Mouse (Mus musculus) limb, embryonic 15.5 days (tissue): ENCODE results near the gene Smchd1. TPM values are rescaled to one million over a fixed set of nuclear protein-coding genes. Genes with fewer than 3 reads are reported as not detected.
A peak's percentile ranks its signal among the peaks of the same experiment; 100 is the strongest.
"Not testable (repeated sequence)": the region's sequence is repeated elsewhere in the genome, so short reads cannot be mapped to it uniquely, and the experiment has no call there.

Experiments used
- ATAC-seq: fragments of 200-750 bp; cut with Nextera tagmentation; 2 replicates; pipeline ENCODE4 v1.8.0; 2017; ENCODE audit warnings: low read depth, moderate TSS enrichment; ENCODE audit not compliant: insufficient number of reproducible peaks, low FRiP score, low TSS enrichment
- H3K27ac ChIP-seq: fragments of 300-500 bp; sonication (generic); 2 replicates; pipeline ENCODE4 v1.5.1; 2015; ENCODE audit warnings: moderate library complexity, mild to moderate bottlenecking, inconsistent platforms
- H3K27me3 ChIP-seq: fragments of 300-500 bp; sonication (generic); 2 replicates; pipeline ENCODE4 v1.6.1; 2015; ENCODE audit warnings: inconsistent platforms
- H3K36me3 ChIP-seq: fragments of 300-500 bp; sonication (generic); 2 replicates; pipeline ENCODE4 v1.6.1; 2015; ENCODE audit warnings: inconsistent platforms
- H3K4me1 ChIP-seq: fragments of 300-500 bp; sonication (generic); 2 replicates; pipeline ENCODE4 v1.6.1; 2015; ENCODE audit warnings: inconsistent platforms
- H3K4me2 ChIP-seq: fragments of 300-500 bp; sonication (generic); 2 replicates; pipeline ENCODE4 v1.6.1; 2015; ENCODE audit warnings: mild to moderate bottlenecking, inconsistent platforms
- H3K4me3 ChIP-seq: fragments of 300-500 bp; sonication (generic); 2 replicates; pipeline ENCODE4 v1.5.1; 2015; ENCODE audit warnings: mild to moderate bottlenecking, inconsistent platforms
- H3K9ac ChIP-seq: fragments of 300-500 bp; sonication (generic); 2 replicates; pipeline ENCODE4 v1.6.1; 2015; ENCODE audit warnings: inconsistent platforms
- H3K9me3 ChIP-seq: fragments of 300-500 bp; sonication (generic); 2 replicates; pipeline ENCODE4 v1.6.1; 2016; ENCODE audit warnings: inconsistent platforms
- WGBS: fragments of 180-500 bp; shearing (Covaris S2); methylation state at CpG from one replicate; pipeline ENCODE4 v1.1.7; 2015; 5-methylcytosine and 5-hydroxymethylcytosine counted together
- polyA plus RNA-seq: library from polyadenylated mRNA; unstranded; fragments of >200 nt; fragmentation: Nextera tagmentation; extraction: Ambion mirVana; gene quantifications from 2 replicates; pipeline ENCODE4 v1.2.1, GENCODE M21; 2015

Smchd1 gene
- polyA plus RNA-seq, 1 experiment from 2014 or later, result 53.3 TPM

- no peaks in the 10 kb centered on the region for H3K9me3 ChIP-seq
- no peak for ATAC-seq
- WGBS, result 37% methylated on average over 8 of the region's 8 CpGs
- no peak overlapping the region for H3K9ac ChIP-seq
- no peaks in the 10 kb centered on the region for H3K27me3 ChIP-seq
- H3K4me2 ChIP-seq, result no peak overlapping the region
- H3K36me3 ChIP-seq, result no peaks in the 10 kb centered on the region
- no peaks in the 10 kb centered on the region for H3K4me1 ChIP-seq
- H3K27ac ChIP-seq, result no peak overlapping the region
- no peak overlapping the region for H3K4me3 ChIP-seq
Measured at GRCm38 (mm10) chr17:71336421-71336820, 138.7 kb downstream of the Smchd1 start.

- Histone ChIP-seq H3K4me1 (no peaks in the 10 kb centered on the region), H3K27ac (no peak overlapping the region), H3K9me3 (no peaks in the 10 kb centered on the region), H3K4me3 (no peak overlapping the region), H3K9ac (no peak overlapping the region), H3K36me3 (no peaks in the 10 kb centered on the region), H3K27me3 (no peaks in the 10 kb centered on the region), H3K4me2 (no peak overlapping the region)
- no peak for ATAC-seq
- WGBS, result 54% methylated on average over 15 of the region's 15 CpGs
Measured at GRCm38 (mm10) chr17:71332298-71332697, 142.8 kb downstream of the Smchd1 start.

GRCm38 (mm10) chr17:71320731-71321130 is 154.4 kb downstream of the Smchd1 start:
- not testable (repeated sequence) for H3K4me1 ChIP-seq, H3K36me3 ChIP-seq, H3K27ac ChIP-seq, H3K4me3 ChIP-seq, ATAC-seq, H3K9ac ChIP-seq, H3K27me3 ChIP-seq, H3K9me3 ChIP-seq, H3K4me2 ChIP-seq
- 87% methylated on average over 8 of the region's 8 CpGs for WGBS

GRCm38 (mm10) chr17:71319361-71319760 is 155.8 kb downstream of the Smchd1 start:
- no peak overlapping the region for H3K9ac ChIP-seq
- H3K36me3 ChIP-seq, result no peaks in the 10 kb centered on the region
- 86% methylated on average over 3 of the region's 3 CpGs for WGBS
- H3K9me3 ChIP-seq, result no peaks in the 10 kb centered on the region
- H3K27ac ChIP-seq, result no peak overlapping the region
- no peaks in the 10 kb centered on the region for H3K27me3 ChIP-seq
- no peaks in the 10 kb centered on the region for H3K4me1 ChIP-seq
- no peak overlapping the region for H3K4me3 ChIP-seq
- no peak overlapping the region for H3K4me2 ChIP-seq
- no peak for ATAC-seq

GRCm38 (mm10) chr17:71317571-71317970 is 157.6 kb downstream of the Smchd1 start:
- Histone ChIP-seq H3K27me3 (no peaks in the 10 kb centered on the region), H3K4me2 (no peak overlapping the region), H3K27ac (no peak overlapping the region), H3K9me3 (no peaks in the 10 kb centered on the region), H3K9ac (no peak overlapping the region), H3K4me3 (no peak overlapping the region), H3K4me1 (no peaks in the 10 kb centered on the region), H3K36me3 (no peaks in the 10 kb centered on the region)
- no peak for ATAC-seq
- 73% methylated on average over 4 of the region's 4 CpGs for WGBS

- no peak overlapping the region for H3K9ac ChIP-seq
- no peaks in the 10 kb centered on the region for H3K9me3 ChIP-seq
- peaks cover 14% of the 10 kb centered on the region for H3K27me3 ChIP-seq
- H3K4me2 ChIP-seq, result no peak overlapping the region
- no peaks in the 10 kb centered on the region for H3K36me3 ChIP-seq
- 71% methylated on average over 4 of the region's 4 CpGs for WGBS
- no peak for ATAC-seq
- H3K27ac ChIP-seq, result no peak overlapping the region
- H3K4me3 ChIP-seq, result no peak overlapping the region
- peaks cover 19% of the 10 kb centered on the region for H3K4me1 ChIP-seq
Measured at GRCm38 (mm10) chr17:71314315-71314714, 160.8 kb downstream of the Smchd1 start.

GRCm38 (mm10) chr17:71311340-71312171 is 163.6 kb downstream of the Smchd1 start, which contains the start of gene Emilin2:
Gene Emilin2, minus strand, starts transcription at chr17:71311978.
- peak within 1 kb of the TSS; percentile 82 for H3K27ac ChIP-seq
- ATAC-seq, result no peak

GRCm38 (mm10) chr17:71310486-71311339 is 164.4 kb downstream of the Smchd1 start:
- peaks cover 14% of the 10 kb centered on the region for H3K27me3 ChIP-seq
- WGBS, result under 1% methylated on average over 67 of the region's 67 CpGs

More at GRCm38 (mm10) chr17:71311340-71312171, 163.6 kb downstream of the Smchd1 start, which contains the start of gene Emilin2:
- Histone ChIP-seq H3K9me3 (no peaks in the 10 kb centered on the region), H3K9ac (peak within 1 kb of the TSS; percentile 70), H3K4me2 (peak within 1 kb of the TSS; percentile 99), H3K4me3 (peak within 1 kb of the TSS; percentile 62), H3K27me3 (peaks cover 14% of the 10 kb centered on the region), H3K4me1 (peaks cover 22% of the 10 kb centered on the region), H3K36me3 (no peaks in the 10 kb centered on the region)
- 10% methylated on average over 20 of the region's 20 CpGs for WGBS

GRCm38 (mm10) chr17:71309711-71310485 is 165.2 kb downstream of the Smchd1 start:
- 3% methylated on average over 23 of the region's 23 CpGs for whole genome bisulfite sequencing
- Histone ChIP-seq H3K27ac (peak overlapping the region; percentile 82), H3K4me3 (peak overlapping the region; percentile 62), H3K4me2 (peak overlapping the region; percentile 99), H3K9ac (peak overlapping the region; percentile 70), H3K36me3 (no peaks in the 10 kb centered on the region), H3K4me1 (peaks cover 22% of the 10 kb centered on the region), H3K9me3 (no peaks in the 10 kb centered on the region), H3K27me3 (peaks cover 14% of the 10 kb centered on the region)
- ATAC-seq, result 0 out of 2 replicates have a peak, but pooled peaks have one; percentile 9

More at GRCm38 (mm10) chr17:71310486-71311339, 164.4 kb downstream of the Smchd1 start:
- peak overlapping the region; percentile 99 for H3K4me2 ChIP-seq
- peak overlapping the region; percentile 82 for H3K27ac ChIP-seq
- peak overlapping the region; percentile 70 for H3K9ac ChIP-seq
- no peaks in the 10 kb centered on the region for H3K9me3 ChIP-seq
- no peaks in the 10 kb centered on the region for H3K36me3 ChIP-seq
- 0 out of 2 replicates have a peak, but pooled peaks have one; percentile 31 for ATAC-seq
- H3K4me1 ChIP-seq, result peaks cover 22% of the 10 kb centered on the region
- peak overlapping the region; percentile 62 for H3K4me3 ChIP-seq

- Histone ChIP-seq H3K4me2 (peak overlapping the region; percentile 99), H3K36me3 (no peaks in the 10 kb centered on the region), H3K4me3 (peak overlapping the region; percentile 62), H3K4me1 (peaks cover 26% of the 10 kb centered on the region), H3K27me3 (peaks cover 14% of the 10 kb centered on the region), H3K9me3 (no peaks in the 10 kb centered on the region), H3K27ac (no peak overlapping the region), H3K9ac (0 out of 2 replicates have a peak overlapping the region, but pooled peaks have one; percentile 1)
- WGBS, result 28% methylated on average over 14 of the region's 14 CpGs
- ATAC-seq, result no peak
Measured at GRCm38 (mm10) chr17:71309141-71309540, 166.0 kb downstream of the Smchd1 start.

GRCm38 (mm10) chr17:71308296-71308695 is 166.8 kb downstream of the Smchd1 start:
- Histone ChIP-seq H3K9me3 (no peaks in the 10 kb centered on the region), H3K9ac (no peak overlapping the region), H3K4me3 (no peak overlapping the region), H3K4me2 (no peak overlapping the region), H3K27ac (no peak overlapping the region), H3K36me3 (no peaks in the 10 kb centered on the region), H3K4me1 (peaks cover 26% of the 10 kb centered on the region), H3K27me3 (peaks cover 14% of the 10 kb centered on the region)
- no peak for ATAC-seq
- WGBS, result 89% methylated on average over 5 of the region's 5 CpGs
